Mouse (Mus musculus): ENCODE data around the gene BC048403. TPM values are rescaled to one million over a fixed set of nuclear protein-coding genes. Genes with fewer than 3 reads are reported as not detected.

The BC048403 gene
- total and polyA plus RNA-seq, 3 experiments: 2.7 to 11.6 TPM; not detected in 1

GRCm38 (mm10) chr10:121701296-121702248 is 38.2 kb upstream of the BC048403 start (continued):
- no peak for TF ChIP-seq RCOR1 (IDR thresholded peaks at IDR 0.05; ENCODE audit: low read depth, low read length)
- TF ChIP-seq MYB (IDR thresholded peaks at IDR 0.05; ENCODE audit: low read depth, low read length): no peak
- TF ChIP-seq MAZ (IDR thresholded peaks at IDR 0.05; ENCODE audit: low read depth, low read length): no peak; the same call in 1 of the 2 replicates
- TF ChIP-seq MAFK (IDR thresholded peaks at IDR 0.05; ENCODE audit: borderline replicate concordance, low read depth, low read length): no peak
- TF ChIP-seq SIN3A (IDR thresholded peaks at IDR 0.05; ENCODE audit: low read length): peak; percentile 58
- TF ChIP-seq NRF1 (IDR thresholded peaks at IDR 0.05; ENCODE audit: insufficient read depth, low read depth, low read length, poor library complexity, severe bottlenecking): peak; percentile 72
- peak; percentile 86 for TF ChIP-seq SMC3 (IDR thresholded peaks at IDR 0.05; ENCODE audit: low read depth, low read length)
- no peak for TF ChIP-seq KAT2A (conservative IDR thresholded peaks at IDR 0.05; ENCODE audit: low read depth, low read length)
- no peak for TF ChIP-seq USF1 (IDR thresholded peaks at IDR 0.05; ENCODE audit: low read depth, low read length)
- TF ChIP-seq GATA1 (IDR thresholded peaks at IDR 0.05; ENCODE audit: low read depth, low read length): no peak

DNA sequence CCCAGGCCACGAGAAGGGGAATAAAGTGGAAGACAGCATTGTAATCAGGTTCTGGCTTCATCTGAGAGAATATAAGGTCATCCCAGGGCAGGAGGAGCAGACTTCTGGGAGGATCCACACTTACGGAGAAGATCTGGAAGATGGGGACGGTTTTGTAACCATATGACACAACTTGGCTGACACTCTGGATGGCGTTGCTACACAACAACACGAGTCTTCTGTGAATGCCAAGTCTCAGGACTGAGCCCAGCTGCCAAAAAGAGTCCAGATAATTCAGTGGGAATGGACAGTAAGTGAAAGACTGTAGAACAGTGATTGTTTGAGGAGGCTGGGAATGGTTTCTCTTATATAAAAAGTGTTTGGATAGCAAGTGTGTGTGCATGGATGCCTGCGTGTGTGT is 36.1 kb upstream of the BC048403 start:
- H3K9me3 ChIP-seq (replicated peaks; ENCODE audit: insufficient read depth, low read length): no peaks in the 10 kb centered on the region
- no peak for DNase-seq (ENCODE audit: low read depth, low spot score)
- 0 out of 4 replicates have a peak, but pooled peaks cover 0 to 2% of the 10 kb centered on the region in 2 experiments for H3K36me3 ChIP-seq (ENCODE audit: control insufficient read depth in 1 of 2, insufficient read depth in 2 of 2, low read length in 2 of 2)
- H3K79me2 ChIP-seq (ENCODE audit: control insufficient read depth, insufficient read depth, low read length, poor library complexity): no peaks in the 10 kb centered on the region
- no peak overlapping the region for H3K9ac ChIP-seq (ENCODE audit: control insufficient read depth, low read depth, low read length, poor library complexity, severe bottlenecking)
- no peaks in the 10 kb centered on the region for H3K27me3 ChIP-seq (ENCODE audit: control insufficient read depth in 1 of 2, insufficient read depth in 2 of 2, low read length in 2 of 2)
- no peak overlapping the region for H3K4me3 ChIP-seq (ENCODE audit: control insufficient read depth in 1 of 2, insufficient read depth in 1 of 2, low read depth in 2 of 2, low read length in 2 of 2)
- peaks cover 0 to 4% of the 10 kb centered on the region in 2 experiments; a peak in 2 of 4 replicates for H3K4me1 ChIP-seq (ENCODE audit: control insufficient read depth in 1 of 2, insufficient read depth in 2 of 2, low read length in 2 of 2)
- H3K27ac ChIP-seq (ENCODE audit: control insufficient read depth, low read depth, low read length): no peak overlapping the region
- TF ChIP-seq BHLHE40 (IDR thresholded peaks at IDR 0.05; ENCODE audit: borderline replicate concordance, low read depth, low read length) (no peak), POLR2AphosphoS5 (IDR thresholded peaks at IDR 0.05; ENCODE audit: borderline replicate concordance, low read depth, low read length) (no peak), ETS1 (IDR thresholded peaks at IDR 0.05; ENCODE audit: low read depth, low read length) (no peak), MEF2A (IDR thresholded peaks at IDR 0.05; ENCODE audit: extremely low read depth, insufficient replicate concordance, low read depth, low read length, poor library complexity, severe bottlenecking) (no peak), MXI1 (IDR thresholded peaks at IDR 0.05; ENCODE audit: low read depth, low read length) (no peak), GABPA (IDR thresholded peaks at IDR 0.05; ENCODE audit: low read depth, low read length) (no peak), ZC3H11A (IDR thresholded peaks at IDR 0.05; ENCODE audit: low read depth, low read length) (no peak), E2F4 (IDR thresholded peaks at IDR 0.05; ENCODE audit: borderline replicate concordance, low read depth, low read length) (no peak), UBTF (IDR thresholded peaks at IDR 0.05; ENCODE audit: borderline replicate concordance, insufficient read depth, low read depth, low read length) (no peak), TCF12 (IDR thresholded peaks at IDR 0.05; ENCODE audit: low read depth, low read length) (no peak), POLR2A (IDR thresholded peaks at IDR 0.05; ENCODE audit: control insufficient read depth in 1 of 2, insufficient read depth in 1 of 2, low read depth in 1 of 2, low read length in 2 of 2, poor library complexity in 1 of 2) (no peak)

Measured in MEL (cell line).